Mouse (Mus musculus) ES-E14 (cell line): ENCODE measurements at regions not wholly inside any gene's neighbourhood (a gene's known extent, or its start where the extent isn't known, plus 50 kb on each side); places are given as distances from the start of the nearest gene placed in this dataset.

Experiments
- DNase-seq: peaks from one replicate; pipeline ENCODE4 v3.0.0-alpha.2; 2013; ENCODE audit warnings: low read depth, low spot score
- H3K27ac ChIP-seq: 2 replicates; pipeline ENCODE4 v1.5.1; 2012; ENCODE audit warnings: low read depth, mild to moderate bottlenecking, low read length, moderate library complexity, mixed read lengths; ENCODE audit not compliant: poor library complexity, insufficient read depth, severe bottlenecking
- H3K36me3 ChIP-seq: 2 replicates; pipeline ENCODE4 v1.6.1; 2012; ENCODE audit warnings: mild to moderate bottlenecking, low read length, moderate library complexity, mixed read lengths; ENCODE audit not compliant: control insufficient read depth, poor library complexity, insufficient read depth, severe bottlenecking
- H3K4me1 ChIP-seq, 2 experiments: fragments of 150-350 bp in 1 of 2; sonication (generic) in 1 of 2; 2 replicates each; pipeline ENCODE4 v1.6.1; 2012; ENCODE audit warnings: low read length in 2 of 2, mild to moderate bottlenecking in 1 of 2, mixed read lengths in 1 of 2; ENCODE audit not compliant: control insufficient read depth in 2 of 2, insufficient read depth in 2 of 2, poor library complexity in 1 of 2
- H3K4me3 ChIP-seq, 2 experiments: fragments of 150-350 bp in 1 of 2; sonication (generic) in 1 of 2; 2 replicates each; pipeline ENCODE4 v1.5.1; 2012; ENCODE audit warnings: low read length in 2 of 2, low read depth in 1 of 2, mild to moderate bottlenecking in 1 of 2, mixed read lengths in 1 of 2; ENCODE audit not compliant: insufficient read depth in 1 of 2, poor library complexity in 1 of 2, severe bottlenecking in 1 of 2
- H3K9ac ChIP-seq: 2 replicates; pipeline ENCODE4 v1.6.1; 2012; ENCODE audit warnings: low read depth, mild to moderate bottlenecking, low read length, mixed read lengths; ENCODE audit not compliant: poor library complexity, insufficient read depth, severe bottlenecking
- H3K9me3 ChIP-seq: fragments of 150-350 bp; sonication (generic); 2 replicates; pipeline ENCODE4 v1.6.1; 2012; ENCODE audit warnings: low read depth, mild to moderate bottlenecking, low read length; ENCODE audit not compliant: control insufficient read depth, insufficient read depth
- CHD2 ChIP-seq: IDR thresholded peaks from 2 replicates; pipeline ENCODE4 v1.6.1; 2014; ENCODE audit warnings: mild to moderate bottlenecking, low read depth, low read length, inconsistent platforms
- HCFC1 ChIP-seq: IDR thresholded peaks from 2 replicates; pipeline ENCODE4 v1.6.1; 2012; ENCODE audit warnings: low read length, inconsistent platforms, borderline replicate concordance; ENCODE audit not compliant: insufficient read depth
- MAFK ChIP-seq: IDR thresholded peaks from 2 replicates; pipeline ENCODE4 v1.6.1; 2014; ENCODE audit warnings: mild to moderate bottlenecking, low read depth, low read length, inconsistent platforms; ENCODE audit not compliant: insufficient read depth
- ZC3H11A ChIP-seq: IDR thresholded peaks from 2 replicates; pipeline ENCODE4 v1.6.1; 2012; ENCODE audit warnings: low read depth, mild to moderate bottlenecking, inconsistent platforms, low read length, borderline replicate concordance
- ZNF384 ChIP-seq: IDR thresholded peaks from 2 replicates; pipeline ENCODE4 v1.6.1; 2012; ENCODE audit warnings: low read depth, low read length, inconsistent platforms
- in situ Hi-C, 2 experiments: fragments of 600-800 bp; cut with MboI; formaldehyde crosslinking; loops; one replicate each; pipeline ENCODE4 v1.15.1; 2025; ENCODE audit warnings: low sequenced_read_pairs in 2 of 2, inconsistent platforms in 1 of 2; ENCODE audit not compliant: unreplicated experiment in 2 of 2

DNA sequence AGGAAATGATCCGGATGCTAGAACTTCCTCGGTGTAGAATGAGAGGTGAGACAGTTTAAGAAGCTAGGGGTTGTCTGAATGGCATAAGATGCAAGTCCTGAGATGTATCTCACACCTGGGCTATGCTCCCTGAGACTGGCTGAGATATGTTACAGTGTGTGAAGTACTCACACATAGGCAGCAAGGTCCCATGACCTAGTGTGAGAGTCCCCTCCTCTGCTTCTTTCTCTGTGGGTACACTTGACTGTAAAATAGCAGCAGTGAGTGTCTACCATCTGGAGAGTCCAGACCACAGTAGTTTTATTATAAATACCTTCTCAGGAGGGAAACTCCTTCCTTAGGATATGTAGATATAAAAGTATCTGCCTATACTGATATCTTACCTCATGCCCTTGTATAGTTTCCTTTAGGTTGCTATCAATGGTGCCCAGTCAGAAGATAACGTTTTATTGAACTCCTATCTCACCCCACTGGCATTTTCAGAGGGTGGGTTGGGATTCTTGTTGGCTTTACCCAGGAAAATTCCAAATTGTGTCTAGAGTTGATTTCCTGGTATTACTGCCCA is 81.7 kb upstream of the Sox5 start:
- H3K9ac ChIP-seq, result no peak overlapping the region
- H3K36me3 ChIP-seq, result no peaks in the 10 kb centered on the region
- in situ Hi-C loops, result no loop called here
- no peak overlapping the region for H3K4me3 ChIP-seq
- no peak for DNase-seq
- no peak overlapping the region for H3K27ac ChIP-seq
- H3K9me3 ChIP-seq, result no peaks in the 10 kb centered on the region
- no peaks in the 10 kb centered on the region for H3K4me1 ChIP-seq
- no peak for TF ChIP-seq HCFC1
- TF ChIP-seq MAFK, result no peak
- no peak for TF ChIP-seq CHD2
- no peak for TF ChIP-seq ZC3H11A
- no peak for TF ChIP-seq ZNF384

DNA sequence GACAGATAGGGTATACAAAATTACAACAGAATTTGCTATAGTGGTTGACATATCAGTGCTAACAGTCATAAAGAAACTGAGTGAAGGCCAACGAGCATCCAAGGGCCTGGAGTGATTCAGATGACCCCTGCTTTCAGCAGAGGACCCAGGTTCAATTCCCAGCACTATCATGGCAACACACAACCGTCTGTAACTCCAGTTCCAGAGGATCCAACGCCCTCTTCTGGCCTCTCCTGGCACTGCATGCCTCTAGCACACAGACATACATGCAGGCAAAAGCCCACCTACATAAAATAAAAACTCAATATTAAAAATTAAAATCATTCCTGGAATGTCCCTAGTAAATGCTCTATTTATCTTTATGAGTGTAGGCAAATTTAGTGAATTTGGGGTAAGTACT is 59.7 kb upstream of the Sox5 start:
- Histone ChIP-seq H3K27ac (no peak overlapping the region), H3K4me3 (no peak overlapping the region), H3K4me1 (no peaks in the 10 kb centered on the region), H3K9me3 (no peaks in the 10 kb centered on the region), H3K36me3 (no peaks in the 10 kb centered on the region), H3K9ac (no peak overlapping the region)
- DNase-seq, result no peak
- in situ Hi-C loops, result no loop called here
- TF ChIP-seq ZC3H11A (no peak), MAFK (no peak), ZNF384 (no peak)

DNA sequence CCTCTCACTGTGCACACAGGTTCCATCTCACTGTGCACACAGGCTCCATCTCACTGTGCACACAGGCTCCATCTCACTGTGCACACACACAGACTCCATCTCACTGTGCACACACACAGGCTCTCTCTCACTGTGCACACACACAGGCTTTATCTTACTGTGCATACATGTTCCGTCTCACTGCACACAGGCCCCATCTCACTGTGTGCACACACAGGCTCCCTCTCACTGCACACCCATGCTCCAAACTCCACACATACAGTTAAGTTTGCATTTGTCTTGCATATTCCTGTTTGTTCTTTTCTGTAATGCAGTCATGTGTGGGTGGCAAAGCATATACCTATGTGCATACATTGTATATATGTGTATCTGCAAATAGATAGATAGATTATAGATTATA is 57.6 kb upstream of the Sox5 start:
- no peak for DNase-seq
- in situ Hi-C loops, result no loop called here
- no peak overlapping the region for H3K9ac ChIP-seq
- H3K4me1 ChIP-seq, result no peaks in the 10 kb centered on the region
- H3K4me3 ChIP-seq, result no peak overlapping the region
- no peaks in the 10 kb centered on the region for H3K9me3 ChIP-seq
- no peak overlapping the region for H3K27ac ChIP-seq
- TF ChIP-seq HCFC1 (no peak), MAFK (no peak), ZNF384 (no peak)
- no peaks in the 10 kb centered on the region for H3K36me3 ChIP-seq

DNA sequence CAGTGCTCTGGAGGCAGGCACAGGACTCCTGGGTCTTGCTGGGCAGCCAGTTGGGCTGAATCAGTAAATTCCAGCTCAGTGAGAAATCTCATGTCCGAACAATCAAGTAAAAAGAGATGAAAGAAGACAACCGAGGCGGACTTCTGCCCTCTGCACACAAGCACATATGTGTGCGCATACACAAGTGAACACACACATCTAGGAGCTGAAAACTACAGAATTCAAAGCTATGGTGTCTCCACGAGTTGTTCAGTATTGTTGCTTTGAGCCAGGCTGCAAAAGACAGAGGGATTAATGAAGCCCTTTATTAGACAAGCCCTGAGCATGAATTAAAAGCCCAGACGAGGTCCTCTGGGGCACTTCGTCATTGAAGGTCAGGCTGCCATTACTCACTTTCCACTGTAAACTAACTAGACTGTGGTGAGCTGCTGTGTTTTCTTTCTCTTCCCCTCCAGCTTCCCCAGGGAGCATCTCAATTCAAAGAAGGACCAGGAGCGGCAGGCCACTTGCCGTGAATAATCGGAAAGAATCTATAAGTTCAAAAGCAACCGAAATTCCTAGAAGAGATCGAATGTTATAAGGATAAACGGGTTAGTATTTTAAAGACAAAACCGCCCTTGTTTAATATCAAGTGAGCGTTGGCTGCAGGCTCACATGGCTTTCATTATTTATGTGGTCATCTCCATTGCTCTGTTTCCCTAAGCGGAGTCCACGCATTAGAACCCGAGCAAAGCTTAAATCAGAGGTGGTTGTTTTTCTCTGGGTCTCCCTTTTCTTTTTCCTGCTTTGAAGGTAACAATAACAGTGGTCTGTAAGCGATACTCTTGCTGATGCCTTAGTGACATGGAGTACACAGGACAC is 52.8 kb upstream of the Sox5 start:
- Histone ChIP-seq H3K9ac (no peak overlapping the region), H3K4me1 (no peaks in the 10 kb centered on the region), H3K9me3 (no peaks in the 10 kb centered on the region), H3K4me3 (no peak overlapping the region), H3K27ac (no peak overlapping the region), H3K36me3 (no peaks in the 10 kb centered on the region)
- in situ Hi-C loops, result no loop called here
- no peak for DNase-seq
- TF ChIP-seq MAFK, result no peak
- TF ChIP-seq HCFC1, result no peak
- no peak for TF ChIP-seq ZNF384
- TF ChIP-seq ZC3H11A, result no peak
- TF ChIP-seq CHD2, result no peak
